Mouse (Mus musculus): ENCODE measurements around the gene Cutal. TPM values are rescaled to one million over a fixed set of nuclear protein-coding genes. Genes with fewer than 3 reads are reported as not detected.

Cutal gene
- total RNA-seq, 2 experiments from 2014 or later = not detected

GRCm38 (mm10) chr2:34882757-34883156 is 8.6 kb downstream of the Cutal start:
- no peak for ATAC-seq (replicated peaks; ENCODE audit: poor library complexity, severe bottlenecking)

GRCm38 (mm10) chr2:34883190-34883589 is 9.0 kb downstream of the Cutal start:
- ATAC-seq (replicated peaks; ENCODE audit: poor library complexity, severe bottlenecking) = no peak

GRCm38 (mm10) chr2:34884186-34884585 is 10.0 kb downstream of the Cutal start:
- ATAC-seq (replicated peaks; ENCODE audit: poor library complexity, severe bottlenecking) = no peak

- peak; percentile 3; the same call in 1 of the 2 replicates for ATAC-seq (replicated peaks; ENCODE audit: poor library complexity, severe bottlenecking)
These were observed 19.8 kb downstream of the Cutal start for GRCm38 (mm10) chr2:34893950-34894349.

GRCm38 (mm10) chr2:34895503-34896113 is 21.4 kb downstream of the Cutal start:
- ATAC-seq (replicated peaks; ENCODE audit: poor library complexity, severe bottlenecking) = no peak

- no peak for ATAC-seq (replicated peaks; ENCODE audit: poor library complexity, severe bottlenecking)
These were observed 22.7 kb downstream of the Cutal start for GRCm38 (mm10) chr2:34896821-34897460.

GRCm38 (mm10) chr2:34897820-34898219 is 23.6 kb downstream of the Cutal start:
- peak; percentile 61; the same call in 1 of the 2 replicates for ATAC-seq (replicated peaks; ENCODE audit: poor library complexity, severe bottlenecking)

- ATAC-seq (replicated peaks; ENCODE audit: poor library complexity, severe bottlenecking) = no peak
These were observed 25.5 kb downstream of the Cutal start for GRCm38 (mm10) chr2:34899682-34900081.

- ATAC-seq (replicated peaks; ENCODE audit: poor library complexity, severe bottlenecking) = no peak
These were observed 26.2 kb downstream of the Cutal start for GRCm38 (mm10) chr2:34900412-34900811.

GRCm38 (mm10) chr2:34901726-34902125 is 27.5 kb downstream of the Cutal start:
- no peak for ATAC-seq (replicated peaks; ENCODE audit: poor library complexity, severe bottlenecking)

GRCm38 (mm10) chr2:34902731-34903130 is 28.5 kb downstream of the Cutal start:
- ATAC-seq (replicated peaks; ENCODE audit: poor library complexity, severe bottlenecking) = no peak

GRCm38 (mm10) chr2:34903191-34903590 is 29.0 kb downstream of the Cutal start:
- no peak for ATAC-seq (replicated peaks; ENCODE audit: poor library complexity, severe bottlenecking)

GRCm38 (mm10) chr2:34903652-34904405 is 29.6 kb downstream of the Cutal start:
- ATAC-seq (replicated peaks; ENCODE audit: poor library complexity, severe bottlenecking) = no peak

- ATAC-seq (replicated peaks; ENCODE audit: poor library complexity, severe bottlenecking) = peak; percentile 84
These were observed 30.8 kb downstream of the Cutal start for GRCm38 (mm10) chr2:34904849-34905542.

GRCm38 (mm10) chr2:34906426-34906825 is 32.2 kb downstream of the Cutal start:
- no peak for ATAC-seq (replicated peaks; ENCODE audit: poor library complexity, severe bottlenecking)

- peak; percentile 57 for ATAC-seq (replicated peaks; ENCODE audit: poor library complexity, severe bottlenecking)
These were observed 32.8 kb downstream of the Cutal start for GRCm38 (mm10) chr2:34906861-34907604.

- ATAC-seq (replicated peaks; ENCODE audit: poor library complexity, severe bottlenecking) = no peak
These were observed 35.5 kb downstream of the Cutal start for GRCm38 (mm10) chr2:34909719-34910118.

GRCm38 (mm10) chr2:34911871-34912270 is 37.7 kb downstream of the Cutal start:
- ATAC-seq (replicated peaks; ENCODE audit: poor library complexity, severe bottlenecking) = no peak

GRCm38 (mm10) chr2:34912613-34913012 is 38.4 kb downstream of the Cutal start:
- no peak for ATAC-seq (replicated peaks; ENCODE audit: poor library complexity, severe bottlenecking)

Measured in granulocyte monocyte progenitor cell, adult 5-6 weeks (primary cell).